Mouse (Mus musculus): Measurements from ENCODE around the gene Srgap1.

DNA sequence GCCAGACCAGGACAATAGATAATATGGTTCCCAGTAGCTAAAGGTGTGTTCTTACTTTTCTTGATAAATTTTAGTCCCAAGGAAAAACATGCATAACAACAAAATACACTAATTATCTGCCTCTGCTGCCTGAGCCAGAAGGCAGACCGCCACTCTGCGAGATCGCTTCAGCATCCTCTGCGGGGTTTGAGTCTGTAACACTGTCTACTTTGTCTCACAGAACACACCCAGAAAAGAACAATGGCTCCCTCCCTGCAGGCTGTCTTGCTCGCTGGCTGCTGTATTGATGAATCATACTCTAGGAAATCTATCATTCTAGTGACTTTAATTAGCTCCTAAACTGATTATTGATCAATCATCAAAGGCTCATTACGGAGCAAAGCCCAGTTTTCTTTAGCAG lies 164.7 kb downstream of the Srgap1 start:
- no peak for TF ChIP-seq CTCF (IDR thresholded peaks at IDR 0.05; ENCODE audit: borderline replicate concordance, insufficient read depth, low read length)
- TF ChIP-seq POLR2A (IDR thresholded peaks at IDR 0.05; ENCODE audit: low read depth, low read length): no peak
